Mouse (Mus musculus) midbrain, embryonic 12.5 days (tissue): ENCODE measurements at regions not wholly inside any gene's neighbourhood (a gene's known extent, or its start where the extent isn't known, plus 50 kb on each side); places are given as distances from the start of the nearest gene placed in this dataset.

ENCODE experiments used
- ATAC-seq: fragments of 200-750 bp; cut with Nextera tagmentation; 2 replicates; pipeline ENCODE4 v1.8.0; 2017; ENCODE audit warnings: low read depth, moderate TSS enrichment, moderate library complexity; ENCODE audit not compliant: low FRiP score
- H3K27ac ChIP-seq: fragments of 300-500 bp; sonication (generic); replicated peaks from 2 replicates; pipeline ENCODE4 v1.5.1; 2016; ENCODE audit warnings: mild to moderate bottlenecking
- H3K27me3 ChIP-seq: fragments of 300-500 bp; sonication (generic); 2 replicates; pipeline ENCODE4 v1.6.1; 2016; ENCODE audit warnings: mild to moderate bottlenecking
- H3K36me3 ChIP-seq: fragments of 300-500 bp; sonication (generic); 2 replicates; pipeline ENCODE4 v1.6.1; 2016
- H3K4me1 ChIP-seq: fragments of 300-500 bp; sonication (generic); 2 replicates; pipeline ENCODE4 v1.6.1; 2016
- H3K4me2 ChIP-seq: fragments of 300-500 bp; sonication (generic); replicated peaks from 2 replicates; pipeline ENCODE4 v1.6.1; 2016; ENCODE audit warnings: mild to moderate bottlenecking, moderate library complexity
- H3K4me3 ChIP-seq: fragments of 300-500 bp; sonication (generic); 2 replicates; pipeline ENCODE4 v1.5.1; 2016; ENCODE audit warnings: mild to moderate bottlenecking
- H3K9ac ChIP-seq: fragments of 300-500 bp; sonication (generic); replicated peaks from 2 replicates; pipeline ENCODE4 v1.6.1; 2016; ENCODE audit warnings: mild to moderate bottlenecking, moderate library complexity
- H3K9me3 ChIP-seq: fragments of 300-500 bp; sonication (generic); 2 replicates; pipeline ENCODE4 v1.6.1; 2016; ENCODE audit warnings: mild to moderate bottlenecking
- WGBS: fragments of 180-500 bp; shearing (Covaris S2); methylation state at CpG from one replicate; pipeline ENCODE4 v1.1.7; 2016; 5-methylcytosine and 5-hydroxymethylcytosine counted together

DNA sequence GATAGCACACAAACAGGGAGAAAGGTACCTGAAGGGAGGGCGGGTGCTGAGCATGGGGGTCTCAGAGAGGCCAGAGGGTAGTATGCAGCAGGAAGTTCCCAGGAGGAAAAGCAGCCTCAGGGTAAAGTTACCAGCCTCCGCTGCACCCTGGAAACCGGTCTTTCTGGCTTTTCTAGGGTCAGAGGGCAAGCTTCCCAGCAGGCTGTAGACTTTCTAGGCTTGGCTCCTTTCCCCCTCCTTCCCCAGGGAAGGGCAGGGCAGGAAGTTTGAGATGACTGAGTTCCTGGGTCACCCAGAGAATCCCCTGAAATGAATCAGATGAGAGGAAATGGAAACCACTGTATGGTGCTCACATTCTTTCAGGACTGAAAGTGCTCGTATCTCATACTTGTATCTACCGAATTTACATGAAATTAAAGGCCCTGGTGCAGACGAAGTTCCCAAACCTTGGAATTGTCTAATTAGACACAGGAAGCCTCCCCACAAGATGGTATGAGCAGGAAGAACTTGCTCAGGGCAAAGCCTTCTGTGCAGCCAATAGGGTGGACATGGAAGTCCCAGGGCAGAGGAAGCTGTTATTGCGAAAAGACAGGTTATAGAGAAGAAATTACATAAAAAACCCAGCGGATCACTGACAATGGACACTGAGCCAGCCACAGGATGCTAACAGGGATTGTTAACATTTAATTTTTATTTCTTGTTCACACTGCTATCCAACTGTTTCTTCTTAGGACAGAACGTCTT lies 114.9 kb downstream of the Bcl2l11 start:
- no peaks in the 10 kb centered on the region for H3K36me3 ChIP-seq
- no peaks in the 10 kb centered on the region for H3K27me3 ChIP-seq
- WGBS: 25% methylated on average over 9 of the region's 9 CpGs
- ATAC-seq: no peak
- H3K4me2 ChIP-seq: no peak overlapping the region
- H3K4me1 ChIP-seq: peaks cover 19% of the 10 kb centered on the region
- no peak overlapping the region for H3K9ac ChIP-seq
- no peak overlapping the region for H3K27ac ChIP-seq
- H3K4me3 ChIP-seq: no peak overlapping the region
- no peaks in the 10 kb centered on the region for H3K9me3 ChIP-seq

DNA sequence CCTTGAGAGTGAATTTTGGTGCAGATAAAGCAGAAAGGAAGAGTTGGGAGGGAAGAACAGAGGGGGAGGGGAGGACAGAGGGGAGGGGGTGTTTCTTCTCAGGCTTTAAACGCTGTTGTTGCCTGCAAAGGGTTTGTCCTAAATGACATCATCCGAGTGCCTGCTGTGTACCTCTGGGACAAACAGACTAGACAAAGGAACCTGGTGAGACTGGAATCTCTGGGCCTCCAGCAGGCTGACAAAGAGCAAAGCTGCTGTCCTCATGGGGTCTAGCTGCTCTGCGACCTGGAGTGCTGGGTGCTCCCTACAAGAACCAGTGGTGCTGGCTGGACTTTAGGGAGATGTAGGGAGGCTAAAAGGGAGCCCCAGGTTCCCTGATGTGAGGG lies 115.4 kb downstream of the Bcl2l11 start:
- peak; percentile 38; the same call in 1 of the 2 replicates for ATAC-seq
- H3K4me2 ChIP-seq: no peak overlapping the region
- no peaks in the 10 kb centered on the region for H3K9me3 ChIP-seq
- H3K36me3 ChIP-seq: no peaks in the 10 kb centered on the region
- H3K4me1 ChIP-seq: peaks cover 20% of the 10 kb centered on the region
- H3K27ac ChIP-seq: no peak overlapping the region
- no peaks in the 10 kb centered on the region for H3K27me3 ChIP-seq
- no peak overlapping the region for H3K9ac ChIP-seq
- no peak overlapping the region for H3K4me3 ChIP-seq
- WGBS: 2% methylated on average over 3 of the region's 3 CpGs

DNA sequence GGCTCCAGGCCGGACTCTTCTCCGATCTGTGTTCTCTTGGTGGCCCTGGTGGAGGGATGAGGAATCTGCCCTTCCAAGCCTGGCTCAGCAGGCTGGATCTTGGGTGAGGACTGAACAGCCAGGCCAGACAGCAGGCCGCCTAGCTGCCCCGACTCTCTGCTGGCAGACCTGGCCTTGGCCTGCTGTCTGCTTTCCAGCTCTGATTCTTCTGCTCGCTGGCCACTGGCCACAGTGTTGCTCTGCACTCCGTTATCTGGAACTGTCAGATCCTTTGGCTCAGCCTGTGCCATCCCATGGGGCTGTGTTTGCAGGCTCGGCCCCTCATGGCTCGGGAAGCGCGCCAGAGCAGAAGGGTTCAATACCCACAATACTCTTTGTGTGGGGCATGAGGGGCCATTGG lies 119.7 kb downstream of the Bcl2l11 start:
- Histone ChIP-seq H3K4me3 (no peak overlapping the region), H3K4me1 (peaks cover 17% of the 10 kb centered on the region), H3K4me2 (no peak overlapping the region), H3K36me3 (no peaks in the 10 kb centered on the region), H3K9ac (no peak overlapping the region), H3K27me3 (no peaks in the 10 kb centered on the region), H3K9me3 (no peaks in the 10 kb centered on the region), H3K27ac (no peak overlapping the region)
- 87% methylated on average over 10 of the region's 10 CpGs for WGBS
- no peak for ATAC-seq

DNA sequence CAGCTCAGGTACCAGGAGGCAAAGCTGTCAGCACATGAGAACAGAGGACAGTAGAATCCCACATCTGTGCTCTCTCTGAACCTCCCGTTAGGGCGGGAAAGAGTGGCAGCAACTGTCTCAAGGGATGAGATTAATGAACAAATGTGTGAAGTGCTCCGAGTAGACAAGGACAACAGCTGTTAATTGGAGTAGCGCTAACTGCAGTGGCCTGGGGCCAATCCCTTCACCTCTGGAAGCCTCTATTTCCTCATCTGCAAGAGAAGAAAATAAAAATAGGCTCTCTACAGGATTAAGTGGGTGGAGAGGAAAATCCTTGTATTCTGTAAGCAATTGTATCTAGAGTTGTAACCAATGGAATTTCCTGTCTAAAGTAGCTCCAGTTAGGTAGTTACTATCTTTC lies 122.1 kb downstream of the Bcl2l11 start:
- WGBS: 55% methylated on average over 4 of the region's 4 CpGs
- no peaks in the 10 kb centered on the region for H3K9me3 ChIP-seq
- no peak overlapping the region for H3K4me2 ChIP-seq
- H3K9ac ChIP-seq: no peak overlapping the region
- H3K27ac ChIP-seq: no peak overlapping the region
- no peaks in the 10 kb centered on the region for H3K27me3 ChIP-seq
- H3K4me3 ChIP-seq: no peak overlapping the region
- no peaks in the 10 kb centered on the region for H3K36me3 ChIP-seq
- no peak for ATAC-seq
- H3K4me1 ChIP-seq: 0 out of 2 replicates have a peak, but pooled peaks cover 5% of the 10 kb centered on the region

DNA sequence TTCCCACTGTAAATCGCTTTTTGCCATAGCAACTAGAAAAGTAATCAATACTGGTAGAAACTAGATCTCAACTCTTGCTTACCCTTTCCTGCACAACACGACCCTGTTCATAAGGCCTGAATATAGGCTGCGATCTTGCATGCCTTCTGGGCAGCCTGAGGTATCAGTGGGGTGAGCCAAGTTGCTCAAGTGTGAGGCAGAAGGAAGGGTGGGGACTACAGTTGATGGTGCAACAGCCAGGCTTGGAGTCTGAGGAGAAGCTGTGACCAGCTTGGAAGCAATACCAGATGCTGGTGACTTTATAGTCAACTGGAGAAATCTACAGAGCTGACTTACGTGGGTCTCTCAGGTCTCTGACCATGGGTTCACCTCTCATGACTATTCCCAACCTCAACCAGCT lies 123.3 kb downstream of the Bcl2l11 start:
- Histone ChIP-seq H3K4me1 (0 out of 2 replicates have a peak, but pooled peaks cover 5% of the 10 kb centered on the region), H3K36me3 (no peaks in the 10 kb centered on the region), H3K4me2 (no peak overlapping the region), H3K27me3 (no peaks in the 10 kb centered on the region), H3K9me3 (no peaks in the 10 kb centered on the region), H3K27ac (no peak overlapping the region), H3K4me3 (no peak overlapping the region), H3K9ac (no peak overlapping the region)
- WGBS: 99% methylated on average over 4 of the region's 4 CpGs
- no peak for ATAC-seq

DNA sequence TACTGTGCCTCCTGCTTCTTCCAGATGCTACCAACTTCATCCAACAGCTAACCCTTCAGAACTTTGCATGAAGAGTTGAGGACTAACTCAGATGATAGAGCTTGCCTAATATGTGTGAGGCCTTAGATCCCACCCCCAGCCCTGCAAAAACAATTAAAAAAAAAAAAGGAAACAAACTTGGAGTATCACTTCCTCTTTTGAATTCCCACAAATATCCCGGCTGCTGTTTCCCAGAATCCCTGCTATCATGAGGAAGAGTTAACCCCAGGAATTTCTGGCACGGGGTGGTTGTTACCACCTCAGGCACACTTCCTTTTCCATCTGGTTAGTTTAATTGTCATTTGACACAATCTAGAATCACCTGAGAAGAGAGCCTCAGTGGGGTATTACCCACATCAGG lies 123.8 kb downstream of the Bcl2l11 start:
- Histone ChIP-seq H3K4me2 (no peak overlapping the region), H3K4me3 (no peak overlapping the region), H3K36me3 (no peaks in the 10 kb centered on the region), H3K27me3 (no peaks in the 10 kb centered on the region), H3K9ac (no peak overlapping the region), H3K4me1 (0 out of 2 replicates have a peak, but pooled peaks cover 5% of the 10 kb centered on the region), H3K9me3 (no peaks in the 10 kb centered on the region), H3K27ac (no peak overlapping the region)
- 90% methylated on average over 2 of the region's 2 CpGs for WGBS
- no peak for ATAC-seq

DNA sequence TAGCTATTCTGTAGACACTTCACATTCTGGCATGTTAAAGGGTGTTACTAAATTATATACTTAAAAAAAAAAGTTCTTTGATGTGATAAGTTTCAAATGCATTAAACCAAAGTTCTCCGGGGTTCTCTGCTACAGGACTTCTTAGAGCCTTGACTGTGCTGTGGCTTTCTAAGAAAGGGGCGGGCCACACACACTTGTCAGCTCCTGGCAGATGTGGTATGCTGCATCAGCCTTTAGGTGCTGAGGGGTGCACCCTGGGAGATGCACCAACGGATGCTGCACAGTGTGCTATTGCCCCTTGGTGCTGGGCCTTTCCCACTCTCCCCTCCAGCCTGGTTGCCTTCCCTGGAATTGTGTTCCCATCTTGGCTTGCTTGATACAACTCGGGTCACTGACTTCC lies 125.0 kb downstream of the Bcl2l11 start:
- no peak overlapping the region for H3K4me2 ChIP-seq

DNA sequence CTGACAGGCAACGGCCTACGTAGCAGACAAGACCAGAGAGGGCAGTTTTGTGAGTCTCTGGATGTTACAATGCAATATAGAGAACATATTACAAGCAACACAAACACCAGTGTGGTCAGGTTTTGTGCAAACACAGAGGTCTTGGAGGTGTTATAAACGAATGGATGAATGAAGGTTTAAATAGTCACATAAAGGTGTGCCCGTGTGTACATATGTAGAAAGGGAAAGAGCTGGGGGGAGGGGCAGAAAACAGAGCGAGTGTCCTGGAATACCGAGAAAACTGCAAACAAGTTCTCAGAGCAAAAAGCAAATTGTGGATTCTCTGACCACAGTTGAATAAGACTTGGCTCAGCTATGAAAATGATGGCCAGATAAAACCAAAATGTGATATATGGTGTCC lies 130.8 kb downstream of the Bcl2l11 start:
- Histone ChIP-seq H3K27ac (no peak overlapping the region), H3K4me3 (no peak overlapping the region), H3K4me1 (no peaks in the 10 kb centered on the region), H3K27me3 (no peaks in the 10 kb centered on the region), H3K36me3 (no peaks in the 10 kb centered on the region), H3K9me3 (no peaks in the 10 kb centered on the region), H3K9ac (no peak overlapping the region), H3K4me2 (no peak overlapping the region)
- 83% methylated on average over 6 of the region's 6 CpGs for WGBS
- no peak for ATAC-seq

More for the DNA sequence above, 125.0 kb downstream of the Bcl2l11 start:
- Histone ChIP-seq H3K27me3 (no peaks in the 10 kb centered on the region), H3K36me3 (no peaks in the 10 kb centered on the region), H3K4me1 (no peaks in the 10 kb centered on the region), H3K9ac (no peak overlapping the region), H3K27ac (no peak overlapping the region), H3K9me3 (no peaks in the 10 kb centered on the region), H3K4me3 (no peak overlapping the region)
- WGBS: 81% methylated on average over 4 of the region's 4 CpGs
- no peak for ATAC-seq

DNA sequence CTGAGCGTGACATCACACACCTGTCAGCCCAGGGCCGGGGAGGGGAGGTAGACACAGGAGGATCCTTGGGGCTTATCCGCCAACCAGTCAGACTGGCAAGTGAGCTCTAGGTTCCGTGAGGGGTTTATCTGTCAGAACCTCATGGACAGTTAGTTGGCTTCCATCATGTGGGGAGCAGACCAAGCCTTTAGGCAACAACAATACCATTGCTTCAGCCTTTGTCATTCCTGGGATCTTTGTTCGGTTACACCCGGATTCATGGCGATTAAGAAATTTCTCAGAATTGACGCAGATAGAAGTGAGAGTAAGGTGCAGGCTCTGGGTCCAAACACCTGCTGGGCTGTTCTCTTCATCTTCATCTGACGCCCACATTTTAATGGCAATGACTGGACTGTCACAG lies 131.4 kb downstream of the Bcl2l11 start:
- no peak overlapping the region for H3K27ac ChIP-seq
- no peaks in the 10 kb centered on the region for H3K9me3 ChIP-seq
- no peak overlapping the region for H3K9ac ChIP-seq
- H3K36me3 ChIP-seq: no peaks in the 10 kb centered on the region
- no peaks in the 10 kb centered on the region for H3K4me1 ChIP-seq
- ATAC-seq: no peak
- H3K4me2 ChIP-seq: no peak overlapping the region
- WGBS: 88% methylated on average over 9 of the region's 9 CpGs
- no peaks in the 10 kb centered on the region for H3K27me3 ChIP-seq
- no peak overlapping the region for H3K4me3 ChIP-seq

DNA sequence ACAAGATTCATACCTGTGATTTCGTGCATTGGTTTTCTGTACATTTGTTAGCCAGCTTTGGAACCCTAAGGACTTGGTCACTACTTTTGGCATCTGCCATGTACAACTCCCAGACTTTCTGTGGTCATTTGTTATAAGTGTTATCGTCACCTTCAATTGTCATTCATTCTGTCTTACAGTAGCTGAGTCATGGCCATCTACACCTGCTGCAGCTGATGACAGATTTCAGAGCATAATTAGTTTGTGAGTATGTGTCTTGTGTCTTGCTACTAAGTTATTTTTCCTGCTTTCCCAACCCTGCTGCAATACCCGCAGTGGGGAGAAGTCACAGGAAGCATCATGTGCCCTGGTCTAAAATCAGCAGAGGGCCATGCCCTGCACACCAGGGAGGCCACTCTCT lies 138.0 kb downstream of the Bcl2l11 start:
- WGBS: 91% methylated on average over 3 of the region's 3 CpGs

DNA sequence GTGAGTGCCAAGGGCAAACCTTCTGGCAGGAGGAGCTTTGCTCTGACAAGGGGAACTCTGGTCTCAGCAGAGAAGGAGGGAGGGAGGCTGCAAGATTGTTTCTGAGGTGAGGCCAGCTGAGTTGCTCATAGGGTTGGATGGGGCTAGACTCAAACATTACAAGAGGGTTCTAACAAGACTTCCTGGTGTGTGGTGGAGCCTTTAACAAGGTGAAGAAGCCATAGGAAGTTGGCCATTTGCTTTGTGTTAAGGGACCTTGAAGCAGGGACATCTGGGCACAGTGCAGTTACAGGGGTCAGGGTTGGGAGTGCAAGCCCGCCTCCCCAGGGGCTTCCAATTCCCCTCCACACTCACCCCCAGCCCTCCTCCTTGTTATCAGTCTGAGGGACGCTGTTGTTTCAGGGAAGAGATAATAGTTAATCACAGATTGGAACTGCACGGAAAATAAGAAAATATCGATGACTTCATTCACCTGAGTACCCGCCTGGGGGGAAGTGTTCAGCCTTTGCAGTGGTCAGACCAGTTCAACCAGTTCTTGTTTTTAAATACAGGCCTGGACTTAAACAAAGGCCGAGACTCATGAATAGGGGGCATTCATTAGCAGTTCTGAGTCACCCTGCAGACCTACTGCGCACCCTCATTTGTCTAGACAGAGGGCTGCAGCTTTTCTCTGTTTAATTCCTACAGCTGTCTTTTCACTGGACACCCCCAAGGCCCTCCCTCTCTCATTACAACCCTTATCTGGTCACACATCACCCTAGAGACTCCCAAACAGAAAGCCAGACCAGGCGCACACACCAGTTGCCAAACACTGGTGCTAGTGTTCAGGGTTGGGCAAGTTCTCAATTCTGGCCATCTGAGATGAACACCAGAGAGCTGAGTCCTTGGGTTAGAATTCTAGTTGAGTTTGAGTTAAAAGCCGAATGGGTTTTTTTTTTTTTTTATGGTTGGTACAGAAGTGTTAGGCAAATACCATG lies 139.5 kb downstream of the Bcl2l11 start:
- no peaks in the 10 kb centered on the region for H3K4me1 ChIP-seq
- no peak overlapping the region for H3K9ac ChIP-seq
- no peaks in the 10 kb centered on the region for H3K27me3 ChIP-seq
- no peak overlapping the region for H3K4me3 ChIP-seq
- H3K9me3 ChIP-seq: no peaks in the 10 kb centered on the region
- H3K36me3 ChIP-seq: no peaks in the 10 kb centered on the region
- no peak for ATAC-seq
- H3K27ac ChIP-seq: no peak overlapping the region
- H3K4me2 ChIP-seq: no peak overlapping the region
- 39% methylated on average over 9 of the region's 9 CpGs for WGBS

More for the DNA sequence above, 138.0 kb downstream of the Bcl2l11 start:
- no peak overlapping the region for H3K4me3 ChIP-seq
- H3K36me3 ChIP-seq: no peaks in the 10 kb centered on the region
- ATAC-seq: no peak
- H3K4me1 ChIP-seq: no peaks in the 10 kb centered on the region
- no peak overlapping the region for H3K4me2 ChIP-seq
- H3K27ac ChIP-seq: no peak overlapping the region
- H3K9ac ChIP-seq: no peak overlapping the region
- no peaks in the 10 kb centered on the region for H3K9me3 ChIP-seq
- no peaks in the 10 kb centered on the region for H3K27me3 ChIP-seq
